Mouse (Mus musculus) granulocyte monocyte progenitor cell, adult 5-6 weeks (primary cell): ENCODE results near the gene Spata13. TPM values are rescaled to one million over a fixed set of nuclear protein-coding genes. Genes with fewer than 3 reads are reported as not detected.

Experiments
- ATAC-seq: replicated peaks from 2 replicates; pipeline ENCODE4 v1.8.0; 2016; ENCODE audit warnings: mild to moderate bottlenecking, moderate TSS enrichment, inconsistent platforms; ENCODE audit not compliant: poor library complexity, severe bottlenecking
- total RNA-seq, 2 experiments: library from RNA; stranded (forward) in 1 of 2; stranded (reverse) in 1 of 2; fragments of 200-712, 200-1000 nt in 1 of 2; fragments of >200 nt in 1 of 2; fragmentation: Nextera tagmentation in 1 of 2; gene quantifications; 2 replicates each; pipeline ENCODE4 v1.2.3; 2014 to 2017

Spata13 gene
- total RNA-seq, 2 experiments from 2014 or later, result 24.0 to 39.3 TPM

DNA sequence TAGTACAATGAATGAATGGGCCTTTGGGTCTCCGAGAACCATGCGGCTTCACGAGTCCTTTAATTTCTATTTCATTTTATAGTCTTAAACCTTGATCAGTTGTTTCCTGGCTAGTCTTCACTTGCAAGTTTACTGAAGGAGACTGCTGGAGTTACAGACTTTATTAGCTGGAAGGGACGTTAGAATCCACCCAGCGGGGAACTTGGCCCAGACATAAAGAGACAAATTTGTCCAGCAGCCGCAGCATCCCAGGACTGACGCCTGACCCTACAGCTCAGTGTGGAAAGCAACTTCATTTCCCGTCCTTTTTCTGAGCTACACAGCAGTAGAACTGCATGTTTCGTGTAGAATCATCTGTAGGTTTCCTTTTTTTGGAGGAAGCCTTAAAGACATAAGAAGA is 3.2 kb downstream of the Spata13 start:
- no peak for ATAC-seq

DNA sequence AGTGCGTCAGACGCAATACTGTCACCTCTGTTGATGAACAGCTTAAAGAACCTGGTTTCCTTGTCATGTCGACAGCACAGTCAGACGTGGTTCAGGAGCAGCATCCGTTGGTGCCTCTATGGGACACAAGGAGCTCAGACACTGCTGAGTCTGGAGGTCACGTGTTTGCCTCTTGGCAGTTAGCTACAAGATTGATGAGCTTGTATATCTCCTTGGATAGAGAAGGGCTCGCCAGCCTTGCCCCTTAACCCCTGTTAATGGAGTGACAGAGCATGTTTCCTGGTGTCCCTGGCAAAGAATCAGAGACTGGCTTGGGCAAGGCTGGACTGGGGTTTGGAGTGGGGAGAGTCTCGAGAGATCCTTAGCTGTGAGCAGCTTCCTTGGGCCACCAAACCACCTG is 4.4 kb downstream of the Spata13 start:
- no peak for ATAC-seq

DNA sequence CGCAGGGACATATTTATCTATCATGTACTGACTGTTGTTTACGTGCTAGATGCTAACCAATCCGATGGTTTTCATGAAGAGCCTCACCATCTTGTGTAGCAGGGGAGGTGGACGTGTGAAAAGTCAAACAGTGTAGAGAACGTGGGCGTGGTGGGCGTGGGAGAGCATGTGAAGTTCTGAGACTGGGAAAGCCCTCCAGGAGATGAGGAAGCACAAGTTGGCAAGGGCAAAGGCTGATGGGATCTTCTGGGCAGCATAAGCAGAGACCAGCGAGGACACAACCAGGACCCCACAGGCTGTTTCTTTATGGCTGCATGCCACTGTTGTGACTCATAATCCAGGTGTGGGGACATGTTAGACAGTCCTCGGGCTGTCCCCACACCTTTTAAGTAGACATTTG is 5.4 kb downstream of the Spata13 start:
- no peak for ATAC-seq

DNA sequence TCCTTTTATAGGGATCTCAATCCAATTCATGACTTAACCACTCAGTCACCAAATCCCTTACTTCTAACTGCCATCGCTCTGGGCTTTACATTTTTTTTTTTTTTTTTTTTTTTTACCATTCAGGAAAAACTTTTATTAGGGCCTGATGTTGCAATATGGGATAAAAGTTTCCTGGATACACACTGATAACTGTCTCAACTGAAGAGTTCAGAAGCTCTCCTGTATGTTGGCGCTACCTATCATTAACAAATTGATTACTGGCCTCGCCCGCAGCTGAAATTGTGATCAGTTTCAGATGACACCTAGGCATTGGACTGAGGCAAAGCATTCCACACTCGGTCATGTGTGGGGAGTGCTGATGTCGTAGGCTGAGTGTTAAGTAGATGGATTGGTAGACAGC is 7.3 kb downstream of the Spata13 start:
- no peak for ATAC-seq

DNA sequence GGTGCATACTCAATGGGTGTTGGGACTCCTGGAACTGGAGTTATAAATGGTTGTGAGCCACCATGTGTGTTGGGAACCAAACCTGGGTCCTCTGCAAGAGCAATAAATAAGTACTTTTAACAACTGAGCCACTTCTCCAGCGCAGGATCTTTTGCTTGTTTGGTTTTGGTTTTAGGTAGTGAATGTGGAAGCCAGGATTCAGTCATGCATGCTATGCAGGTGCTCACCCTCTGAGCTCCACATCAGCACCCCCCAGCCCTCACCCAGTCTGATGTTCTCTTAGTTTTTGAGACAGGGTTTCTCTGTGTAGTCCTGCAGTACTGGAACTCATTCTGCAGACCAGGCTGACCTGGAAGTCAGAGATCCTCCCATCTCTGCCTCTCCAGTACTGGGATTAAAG is 8.3 kb downstream of the Spata13 start:
- no peak for ATAC-seq

DNA sequence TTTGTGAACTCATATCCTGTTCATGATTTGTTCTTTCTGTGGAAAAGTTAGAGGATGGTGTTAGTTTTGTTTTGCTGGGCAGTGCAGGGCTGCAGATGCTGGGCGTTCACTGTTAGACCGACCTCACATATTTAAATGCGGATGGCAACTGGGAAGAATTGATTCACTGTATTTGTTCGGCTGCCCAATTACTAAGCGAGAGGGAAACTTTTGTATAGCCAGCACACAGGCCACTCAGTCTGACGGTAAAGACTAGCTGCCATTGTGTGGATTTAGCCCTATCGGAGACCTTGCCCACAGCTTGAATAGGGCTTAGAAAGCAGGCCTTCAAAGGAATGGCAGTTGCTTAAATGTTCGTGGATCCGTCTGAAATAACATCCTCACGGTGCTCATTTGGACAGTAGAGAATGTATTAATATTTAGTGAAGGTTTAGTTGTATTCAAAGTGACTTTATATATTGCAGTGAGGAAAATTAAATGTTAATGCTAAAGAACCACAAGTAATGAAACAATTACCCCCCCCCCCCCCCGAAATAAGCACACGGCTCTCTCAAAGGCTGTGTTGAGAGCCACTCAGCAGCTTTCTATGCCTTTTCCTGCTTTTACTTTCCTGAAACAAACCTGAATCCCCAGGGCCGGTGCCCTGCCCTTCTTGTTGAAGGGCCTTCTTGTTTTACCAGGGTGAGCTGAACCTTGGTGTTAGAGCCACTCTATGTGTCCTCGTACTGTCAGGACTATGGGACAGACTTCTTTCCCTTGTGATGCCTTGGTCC is 9.5 kb downstream of the Spata13 start:
- ATAC-seq, result no peak

DNA sequence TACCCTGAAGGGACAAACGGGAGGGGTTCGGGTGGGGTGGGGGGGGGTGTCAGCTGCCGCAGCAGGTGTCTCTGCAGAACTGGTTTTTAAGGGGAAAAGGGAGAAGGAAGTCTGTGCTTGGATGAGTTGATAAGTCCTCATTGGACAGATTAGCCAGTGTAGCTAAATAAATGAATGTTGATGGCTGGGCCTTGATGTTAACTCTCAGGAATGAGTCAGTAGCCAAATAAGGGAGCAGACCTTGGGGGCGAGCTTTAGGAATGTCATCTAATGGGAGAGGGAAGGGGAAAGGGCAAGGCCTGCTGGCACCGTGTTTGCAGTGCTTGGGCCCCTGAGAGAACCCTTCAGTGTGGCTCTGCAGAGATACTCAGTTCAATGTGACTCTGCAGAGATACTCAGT is 12.6 kb downstream of the Spata13 start:
- no peak for ATAC-seq

DNA sequence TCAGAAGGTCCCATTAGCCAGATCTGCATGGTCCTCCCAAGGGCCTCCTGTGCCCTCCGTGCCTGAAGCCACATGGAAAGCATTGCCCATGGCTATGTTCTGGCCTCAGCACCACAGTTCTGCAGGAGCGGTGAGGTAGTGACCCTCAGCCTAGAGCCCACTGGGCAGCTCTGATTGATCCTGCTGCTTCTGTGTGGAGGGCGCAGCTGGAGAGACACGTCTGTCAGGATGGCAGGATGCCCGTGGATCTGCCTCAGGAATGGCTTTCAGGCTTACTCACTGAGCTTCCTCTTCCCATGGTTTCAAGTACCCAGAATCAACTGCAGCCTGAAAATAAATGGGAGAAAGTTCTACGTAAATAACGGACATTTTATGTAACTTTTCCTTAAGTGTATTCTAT is 14.1 kb downstream of the Spata13 start:
- ATAC-seq, result no peak

DNA sequence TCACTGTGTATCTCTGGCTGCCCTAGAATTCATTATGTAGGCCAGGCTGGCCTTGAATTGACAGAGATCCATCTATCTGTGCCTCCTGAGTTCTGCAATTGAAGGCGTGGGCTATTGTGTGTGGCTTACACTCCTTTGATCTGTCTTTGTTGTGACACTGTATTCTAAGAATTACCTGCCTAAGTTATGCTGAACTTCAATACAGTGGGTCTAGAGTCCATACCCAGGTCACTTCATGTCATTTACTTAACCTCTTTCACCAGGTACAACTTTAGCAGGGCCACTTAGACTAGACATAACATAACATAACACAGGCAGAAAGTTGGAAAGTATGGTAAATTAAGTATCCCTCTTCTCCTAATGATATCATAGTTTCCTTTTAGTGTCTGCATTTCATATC is 15.2 kb downstream of the Spata13 start:
- no peak for ATAC-seq

DNA sequence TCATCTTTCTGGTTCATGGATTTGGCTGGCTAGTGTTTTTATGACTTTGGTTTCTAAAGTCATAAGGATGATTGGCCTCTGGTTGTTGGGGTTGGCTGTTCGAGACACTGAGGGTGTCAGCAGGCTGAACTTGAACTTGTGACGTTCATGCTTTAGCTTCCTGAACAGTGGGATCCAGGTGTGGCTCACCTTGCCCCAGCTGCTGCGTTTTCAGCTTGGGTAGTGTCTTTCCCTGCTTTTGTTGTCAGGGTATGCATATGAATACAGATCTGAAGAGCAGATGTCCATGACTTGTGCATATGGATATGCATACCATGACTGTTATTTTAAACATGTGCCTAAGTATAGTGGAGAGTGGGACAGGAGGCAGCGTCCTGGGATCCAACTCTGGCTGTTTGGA is 19.4 kb downstream of the Spata13 start:
- no peak for ATAC-seq

DNA sequence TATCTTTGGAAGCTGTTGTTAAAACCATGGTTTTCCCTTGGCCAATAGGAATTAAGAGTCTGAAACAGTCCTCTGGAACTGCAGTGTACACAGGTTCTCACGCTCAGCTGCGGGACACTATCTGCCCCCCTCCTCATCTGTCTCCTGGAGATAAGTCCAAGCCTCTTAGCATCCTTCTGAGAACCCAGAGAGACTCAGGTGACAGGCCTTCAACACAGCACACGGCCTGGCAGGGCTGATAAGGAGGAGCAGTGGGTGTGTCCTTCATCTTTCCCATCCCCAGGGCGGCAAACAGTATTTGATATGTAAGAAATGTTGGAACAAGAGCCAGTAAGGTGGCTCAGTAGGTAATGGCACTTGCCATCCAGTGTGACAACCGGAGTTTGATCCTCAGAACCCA is 20.2 kb downstream of the Spata13 start:
- ATAC-seq, result no peak

DNA sequence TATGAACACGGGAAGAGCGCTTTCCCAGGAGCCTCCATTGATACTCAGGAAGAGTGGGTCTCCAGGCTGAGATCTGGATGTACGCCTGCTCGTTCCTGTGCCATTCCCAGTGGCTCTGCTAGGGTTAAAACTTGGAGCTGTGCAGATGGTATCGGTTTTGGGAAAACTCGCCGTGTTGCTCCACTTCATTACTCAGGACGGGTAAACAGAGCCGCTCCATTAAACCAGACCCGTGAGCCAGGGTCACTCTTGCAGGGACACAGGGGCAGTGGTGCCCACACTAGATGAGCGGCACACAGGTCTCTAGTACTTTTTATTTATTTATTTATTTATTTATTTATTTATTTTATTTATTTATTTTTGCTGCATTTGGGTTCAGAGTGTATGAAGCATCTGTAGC is 20.9 kb downstream of the Spata13 start:
- ATAC-seq, result no peak

DNA sequence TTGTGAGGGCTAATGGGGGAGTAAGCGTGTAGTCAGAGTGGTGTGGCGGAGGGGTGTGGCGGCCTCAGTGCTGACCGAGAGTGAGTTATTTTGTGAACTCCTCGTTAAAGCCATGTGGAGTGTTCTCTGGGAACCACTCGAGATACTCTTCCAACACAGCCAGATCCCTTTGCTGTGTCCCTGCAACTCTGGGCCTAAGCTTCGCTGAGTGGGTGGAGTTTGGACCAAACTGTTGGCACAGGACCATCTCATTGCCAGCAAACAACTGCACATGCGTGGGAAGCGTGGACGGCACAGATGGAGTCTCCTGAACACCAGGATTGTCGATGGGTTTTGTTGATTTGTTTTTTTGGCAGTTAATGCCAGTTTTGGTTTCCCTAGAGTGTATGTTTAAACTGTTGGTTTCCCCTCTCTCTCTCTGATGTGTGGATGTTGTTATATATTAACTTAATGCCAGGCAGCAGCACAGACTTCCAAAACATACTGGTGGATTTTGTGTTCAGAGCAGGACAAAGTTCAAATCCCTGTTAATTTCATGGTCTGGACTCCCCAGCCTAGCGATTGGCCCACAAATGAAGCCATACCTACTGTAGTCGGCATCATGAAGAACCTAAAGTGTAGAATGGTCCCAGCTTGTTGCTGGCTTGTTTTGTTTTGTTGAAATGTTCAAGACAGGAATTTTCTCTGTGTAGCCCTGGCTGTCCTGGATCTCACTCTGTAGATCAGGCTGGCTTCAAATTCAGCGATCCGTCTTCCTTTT is 22.3 kb downstream of the Spata13 start:
- no peak for ATAC-seq

DNA sequence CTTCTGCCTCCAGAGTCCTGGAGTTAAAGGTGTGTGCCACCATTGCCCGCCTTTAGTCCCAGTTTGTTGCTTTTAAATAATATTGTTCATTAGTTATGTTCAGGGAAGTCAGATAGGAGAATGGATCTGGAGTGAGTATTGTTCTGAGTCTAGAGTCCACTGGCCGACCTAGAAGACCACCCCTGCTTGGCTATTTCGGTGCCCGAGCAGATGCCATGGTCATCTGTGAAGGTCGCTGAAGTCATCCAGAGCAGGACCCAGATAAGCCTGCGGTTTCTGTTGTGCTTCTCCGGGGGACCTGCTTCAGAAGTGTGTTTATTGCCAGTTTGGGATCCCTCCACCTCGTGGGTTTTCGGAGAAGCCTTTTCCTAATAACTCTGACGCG is 22.9 kb downstream of the Spata13 start:
- ATAC-seq, result no peak

DNA sequence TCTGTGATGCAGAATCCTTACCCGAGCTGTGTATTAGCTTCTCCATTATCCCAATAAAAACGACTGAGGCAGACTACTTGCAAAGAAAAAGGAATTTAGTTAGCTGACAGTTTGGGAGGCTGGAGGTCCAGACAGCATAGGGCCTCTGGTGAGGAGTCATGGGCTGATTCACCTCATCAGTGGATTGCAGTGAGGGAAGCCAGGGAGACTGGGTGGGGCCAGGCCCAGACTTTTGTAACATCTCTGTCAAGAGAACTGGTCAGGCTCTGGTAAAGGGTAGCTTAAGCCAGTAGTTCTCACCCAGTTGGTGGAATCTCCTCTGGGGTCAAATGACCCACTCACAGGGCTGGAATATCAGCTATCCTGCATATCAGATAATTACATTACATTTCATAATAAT is 24.1 kb downstream of the Spata13 start:
- ATAC-seq, result no peak

DNA sequence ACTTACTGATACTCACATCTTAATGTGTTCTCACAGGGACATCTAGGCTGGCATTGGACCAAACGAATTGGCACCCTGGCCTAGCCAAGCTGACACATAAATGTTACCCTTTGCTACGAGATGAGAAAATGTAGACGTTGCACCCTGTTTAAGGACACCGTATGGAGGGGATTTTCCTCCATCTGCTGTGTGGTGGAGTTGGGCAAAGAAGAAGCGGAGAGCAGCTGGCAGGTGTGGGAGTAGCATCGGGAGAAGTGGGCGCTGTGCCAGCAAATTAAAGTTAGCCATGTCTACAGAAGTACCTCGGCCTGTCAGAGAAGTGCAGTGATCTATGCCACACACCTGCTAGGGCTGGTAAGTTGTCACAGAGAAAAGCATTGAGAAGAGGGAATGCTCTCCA is 25.7 kb downstream of the Spata13 start:
- no peak for ATAC-seq

DNA sequence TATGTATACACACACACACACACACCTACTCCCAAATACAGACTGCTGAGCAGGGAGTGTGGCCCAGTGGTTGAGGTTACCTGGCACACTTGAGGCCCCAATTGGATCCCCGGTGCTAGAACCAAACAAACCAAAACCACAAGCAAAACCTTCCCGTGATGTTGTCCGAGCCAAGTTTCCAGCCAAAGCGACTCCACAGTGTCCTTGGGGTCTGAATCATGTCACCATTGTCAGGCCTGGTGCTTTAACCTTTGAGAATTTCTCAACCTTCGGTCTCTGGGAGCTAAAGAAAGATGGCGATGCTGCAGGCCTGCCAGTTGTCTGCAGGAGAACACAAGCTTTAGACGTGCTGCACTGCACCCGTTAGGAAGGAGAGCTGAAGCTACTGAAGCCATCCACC is 26.8 kb downstream of the Spata13 start:
- ATAC-seq, result no peak

DNA sequence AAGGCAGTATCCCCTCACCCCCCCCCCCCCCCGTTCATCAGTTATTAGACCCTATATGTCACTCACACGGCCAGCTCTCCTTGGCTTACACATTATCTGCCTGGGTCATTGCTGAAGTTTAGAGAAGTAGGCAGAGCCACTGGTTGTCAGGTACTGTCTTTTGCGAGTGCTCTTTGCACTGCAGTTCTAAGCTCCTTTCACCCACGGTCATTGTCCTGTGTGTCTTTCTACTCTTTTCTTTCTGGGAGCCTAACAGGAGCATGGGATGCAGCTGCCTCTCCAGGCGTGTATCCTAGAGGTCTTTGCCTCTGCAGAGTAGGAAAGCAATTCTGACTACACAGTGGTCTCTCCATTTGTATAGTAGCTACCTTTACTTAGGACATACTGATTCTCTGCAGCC is 27.5 kb downstream of the Spata13 start:
- ATAC-seq, result no peak

DNA sequence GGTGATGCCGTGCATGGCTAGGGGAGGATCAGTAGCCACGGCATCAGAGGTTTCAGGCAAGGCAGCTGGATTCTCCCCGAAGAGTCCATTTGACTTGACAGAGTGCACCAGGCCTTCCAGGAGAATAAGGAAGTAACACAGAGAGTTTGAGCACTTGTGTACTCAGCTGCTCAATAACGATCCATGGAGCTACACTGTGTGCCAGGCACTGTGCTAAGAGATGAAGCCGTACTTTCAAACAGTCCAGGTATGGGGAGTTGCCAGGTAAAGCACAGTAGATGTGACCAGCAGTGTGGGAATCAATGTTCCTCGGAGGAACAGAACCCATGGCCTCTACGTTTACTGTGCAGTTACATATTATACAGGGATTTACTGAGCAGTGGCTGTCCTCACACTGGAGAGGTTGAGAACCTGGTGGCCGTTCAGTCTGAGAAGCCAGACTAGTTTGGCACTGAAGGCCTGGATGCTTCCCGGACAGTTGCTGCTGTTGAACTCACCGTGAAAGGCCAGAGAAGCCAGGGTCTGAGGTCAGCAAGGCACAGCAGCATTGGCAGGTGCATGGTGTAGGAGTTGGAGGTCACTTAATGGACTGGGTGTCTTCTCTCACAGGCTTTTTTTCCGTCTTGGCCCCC is 29.6 kb downstream of the Spata13 start:
- 0 out of 2 replicates have a peak, but pooled peaks have one; percentile 14 for ATAC-seq

DNA sequence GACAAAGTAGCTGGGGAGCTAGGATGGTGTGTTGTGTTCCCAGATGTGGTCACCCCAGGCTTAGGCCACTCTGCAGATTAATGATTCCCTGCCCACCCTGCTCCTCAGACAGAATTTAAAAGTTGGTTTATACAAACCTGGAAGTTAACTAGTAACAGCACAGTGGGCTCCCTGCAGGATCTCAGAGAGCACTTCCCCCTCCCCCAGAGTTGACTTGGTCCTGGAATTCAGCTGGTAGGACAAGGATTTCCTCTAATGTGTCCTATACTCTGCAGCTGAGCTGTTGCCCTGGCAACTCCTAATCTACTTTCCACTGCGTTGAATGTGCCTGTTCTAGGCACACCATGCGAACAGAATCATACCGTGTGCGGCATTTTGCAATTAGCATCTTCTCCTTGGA is 30.8 kb downstream of the Spata13 start:
- ATAC-seq, result no peak

DNA sequence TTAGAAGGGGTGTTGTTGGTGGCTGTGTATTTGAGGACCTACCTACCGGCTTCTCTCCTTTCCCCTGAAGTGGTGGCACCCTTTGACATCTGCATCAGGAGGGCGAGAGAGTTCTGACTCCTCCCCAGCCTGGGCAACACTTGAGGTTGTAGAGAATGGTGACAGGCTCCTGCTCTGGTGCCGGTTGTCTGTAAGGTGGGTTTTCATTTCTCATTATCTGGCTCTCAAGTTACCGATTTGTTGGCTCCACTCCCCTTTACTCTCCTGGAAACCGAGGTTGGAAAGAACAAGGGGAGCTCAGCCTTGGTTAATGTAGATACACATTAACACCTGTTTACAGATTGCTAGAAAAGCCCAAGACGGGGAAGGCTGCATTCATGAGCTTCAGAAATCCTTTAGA is 31.5 kb downstream of the Spata13 start:
- ATAC-seq, result no peak

DNA sequence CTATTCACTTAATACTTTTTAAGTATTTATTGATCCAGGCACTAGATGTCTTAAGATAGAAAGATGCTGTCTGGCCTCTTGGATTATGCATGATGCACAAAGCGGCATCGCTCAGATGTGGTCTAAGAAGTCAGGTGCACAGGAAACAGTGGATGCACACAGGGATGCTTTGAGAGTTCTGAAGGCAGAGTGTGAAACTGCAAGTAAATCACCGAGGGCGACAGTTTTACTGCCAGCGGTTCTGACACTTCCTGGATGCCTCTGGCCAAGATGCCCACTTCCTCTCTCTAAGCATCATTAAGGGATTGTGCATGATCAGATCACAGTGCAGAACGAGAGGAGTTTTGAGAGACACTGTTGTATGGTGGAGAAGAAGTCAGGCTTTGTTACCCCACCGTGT is 32.5 kb downstream of the Spata13 start:
- ATAC-seq, result peak; percentile 73
